Mouse (Mus musculus) megakaryocyte, embryonic 14.5 days (primary cell): Measurements from ENCODE around the gene Kyat1.

Source experiments
- FLI1 ChIP-seq: IDR thresholded peaks from 2 replicates; pipeline ENCODE4 v1.6.1; 2012; ENCODE audit warnings: low read length, inconsistent platforms, mixed read lengths
- GATA1 ChIP-seq: IDR thresholded peaks from 3 replicates; pipeline ENCODE4 v1.6.1; 2012; ENCODE audit warnings: mixed read lengths, low read length, inconsistent platforms, borderline replicate concordance

DNA sequence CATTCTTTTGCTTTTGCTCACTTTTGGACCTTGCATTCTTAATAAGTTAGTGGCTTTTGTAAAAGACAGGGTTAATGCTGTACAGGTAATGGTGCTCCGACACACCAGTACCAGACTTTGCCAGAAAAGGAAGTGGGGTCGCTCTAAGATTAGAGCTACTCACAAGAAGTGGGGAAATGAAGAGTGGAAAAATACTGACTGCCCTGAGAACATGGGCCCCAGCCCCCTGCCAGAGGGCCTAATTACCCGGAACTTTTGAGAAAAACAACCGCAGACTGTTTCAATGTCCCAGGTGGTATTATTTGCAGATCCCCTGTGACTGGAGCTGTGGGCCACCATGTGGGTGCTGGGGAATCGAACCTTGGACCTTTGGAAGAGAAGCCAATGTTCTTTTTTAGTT is 29.9 kb upstream of the Kyat1 start:
- TF ChIP-seq GATA1 = no peak
- TF ChIP-seq FLI1 = no peak
